Mouse (Mus musculus) heart, postnatal 14 days (tissue): Measurements from ENCODE around the gene Cyld. TPM values are rescaled to one million over a fixed set of nuclear protein-coding genes. Genes with fewer than 3 reads are reported as not detected.
"Not testable (repeated sequence)": the region's sequence is repeated elsewhere in the genome, so short reads cannot be mapped to it uniquely, and the experiment has no call there.

ENCODE experiments used
- DNase-seq, 2 experiments: peaks; one replicate each; pipeline ENCODE4 v3.0.0; 2021 to 2022
- intact Hi-C: fragments of 180-260 bp; cut with DNase I; formaldehyde crosslinking; loops from one replicate; pipeline ENCODE4 v1.15.1; 2025
- long read RNA-seq, 2 experiments: library from polyadenylated mRNA; stranded (forward); transcript quantifications; one replicate each; pipeline ENCODE4 v2.0.0; 2021
- total RNA-seq, 2 experiments: library from RNA; stranded (reverse); gene quantifications; 2 replicates each; pipeline ENCODE4 v1.2.3; 2021

Gene Cyld
- total RNA-seq: 10 to 100 TPM; 20.9 to 22.1 TPM
- long read RNA-seq, experiment 1, full-length matches to known transcripts: 7 of 21 reads
- long read RNA-seq, experiment 1, partial matches to known transcripts: 1 of 21 reads
- long read RNA-seq, experiment 1, other reads (novel, unspliced or antisense): 13 of 21 reads
- long read RNA-seq, experiment 2, full-length matches to known transcripts: 9 of 20 reads
- long read RNA-seq, experiment 2, partial matches to known transcripts: 2 of 20 reads
- long read RNA-seq, experiment 2, other reads (novel, unspliced or antisense): 9 of 20 reads

GRCm38 (mm10) chr8:88696721-88697641 is at the start of gene Cyld:
TSS of gene Cyld (plus strand) at chr8:88697028.
- intact Hi-C loops: loop anchor here (5.0 kb wide), 3 partner anchors 50 to 335 kb away; partner anchors contain the start of genes Brd7 and Nod2
- DNase-seq: peak; percentile 97 to 98

DNA sequence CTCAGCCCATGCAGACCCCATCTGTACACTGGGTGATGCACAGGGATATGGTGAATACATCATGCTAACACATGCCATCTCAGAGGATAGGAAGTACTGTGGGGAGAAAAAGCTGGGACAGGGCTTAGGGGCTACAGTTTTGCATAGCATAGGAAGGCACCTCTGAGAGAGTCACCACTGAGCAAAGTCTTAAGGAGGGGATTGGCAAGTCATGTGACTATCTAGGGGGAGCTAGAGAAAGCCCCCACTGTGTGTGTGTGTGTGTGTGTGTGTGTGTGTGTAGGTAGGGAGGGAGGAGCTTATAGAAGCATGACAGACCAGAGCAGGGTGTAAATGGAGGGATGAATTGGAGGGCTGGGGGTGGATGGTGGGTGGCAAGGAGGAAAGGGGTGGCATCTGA is 48.5 kb upstream of the Cyld start:
- no peak for DNase-seq
- intact Hi-C loops: loop anchor here (5.0 kb wide), 1 partner anchor 49 kb away; the partner anchor contains the start of gene Cyld

- intact Hi-C loops: no loop called here
- no peak for DNase-seq
Measured at GRCm38 (mm10) chr8:88650016-88650708, 46.7 kb upstream of the Cyld start.

GRCm38 (mm10) chr8:88651122-88651521 is 45.7 kb upstream of the Cyld start:
- peak in 1 of 2 experiments; percentile 10 for DNase-seq
- intact Hi-C loops: not testable (repeated sequence)

DNA sequence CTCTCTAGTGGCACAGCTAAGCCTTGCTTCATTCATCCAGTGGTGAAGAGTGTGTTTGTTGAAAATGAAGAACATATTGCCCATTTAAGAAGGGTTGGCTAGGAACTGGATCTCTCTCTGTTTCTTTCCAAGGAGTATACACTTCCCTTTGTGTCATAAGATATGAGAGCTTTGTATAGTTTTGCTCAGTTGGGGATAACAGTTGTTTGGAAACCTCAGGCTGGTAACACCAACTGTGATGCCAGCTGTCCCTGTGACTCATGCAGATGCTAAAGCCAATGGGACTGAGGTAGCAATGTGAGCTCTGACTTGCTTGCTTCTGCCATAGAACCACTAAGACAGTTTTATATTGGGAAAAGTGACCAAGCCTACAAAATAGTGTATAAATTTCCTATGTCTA is 41.5 kb upstream of the Cyld start:
- intact Hi-C loops: no loop called here

DNA sequence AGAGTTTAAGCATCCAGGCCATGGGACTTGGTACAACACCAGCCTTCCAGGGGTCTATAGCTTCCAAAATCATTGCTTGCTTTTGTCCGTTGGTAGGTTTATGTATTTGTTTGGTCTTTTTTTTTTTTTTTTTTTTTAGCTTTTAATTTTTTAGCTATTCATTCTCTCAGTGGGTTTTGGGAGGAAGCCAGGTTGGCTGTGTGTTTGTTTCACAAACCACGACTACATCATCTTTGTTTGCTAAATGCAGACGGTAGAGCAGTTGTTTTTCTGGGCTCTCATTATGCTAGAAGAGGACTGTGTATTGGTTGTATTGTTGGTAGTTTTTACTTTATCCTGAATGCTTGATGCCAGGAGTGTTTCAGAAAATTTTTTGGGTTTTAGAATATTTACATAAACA is 37.0 kb upstream of the Cyld start:
- no peak for DNase-seq
- intact Hi-C loops: no loop called here

More for the DNA sequence above, 41.5 kb upstream of the Cyld start:
- no peak for DNase-seq

DNA sequence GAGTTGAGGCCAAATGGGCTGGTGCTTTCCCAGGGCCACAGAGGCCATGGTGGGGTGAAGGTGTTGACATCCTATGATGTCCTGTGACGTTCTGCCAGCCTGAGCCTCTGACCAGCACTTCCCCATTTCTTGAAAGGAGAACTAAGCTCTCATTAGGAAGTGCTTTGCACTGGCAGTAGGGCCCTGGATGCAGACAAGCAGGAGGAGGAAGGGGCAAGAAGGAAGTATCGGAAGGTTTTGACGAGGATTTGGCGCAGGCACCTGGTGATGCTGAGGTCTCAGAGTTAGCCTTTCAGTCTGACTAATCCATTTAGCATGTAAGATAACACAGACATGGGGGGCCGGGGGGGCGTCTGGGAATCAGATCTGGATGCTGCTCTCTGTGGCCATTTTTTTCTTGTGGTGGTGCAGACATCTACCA is 34.4 kb upstream of the Cyld start:
- intact Hi-C loops: no loop called here
- DNase-seq: no peak

- intact Hi-C loops: no loop called here
- no peak for DNase-seq
Measured at GRCm38 (mm10) chr8:88664121-88664520, 32.7 kb upstream of the Cyld start.

DNA sequence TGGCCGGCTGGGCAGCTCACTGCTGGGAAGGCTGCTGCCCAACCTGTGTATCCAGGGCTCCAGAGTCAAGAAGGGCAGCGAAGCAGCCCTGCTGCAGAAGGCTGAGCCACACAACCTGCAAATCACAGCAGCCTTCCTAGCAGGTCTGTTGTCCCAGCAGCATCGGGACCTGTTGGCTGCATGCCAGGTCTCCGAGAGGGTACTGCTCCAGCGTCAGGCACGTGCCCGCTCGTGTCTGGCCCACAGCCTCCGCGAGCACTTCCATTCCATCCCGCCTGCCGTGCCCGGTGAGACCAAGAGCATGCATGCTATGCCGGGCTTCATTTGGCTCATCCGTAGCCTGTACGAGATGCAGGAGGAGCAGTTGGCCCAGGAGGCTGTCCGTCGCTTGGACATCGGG is 31.9 kb upstream of the Cyld start:
- DNase-seq: peak in 1 of 2 experiments; percentile 34
- intact Hi-C loops: no loop called here

DNA sequence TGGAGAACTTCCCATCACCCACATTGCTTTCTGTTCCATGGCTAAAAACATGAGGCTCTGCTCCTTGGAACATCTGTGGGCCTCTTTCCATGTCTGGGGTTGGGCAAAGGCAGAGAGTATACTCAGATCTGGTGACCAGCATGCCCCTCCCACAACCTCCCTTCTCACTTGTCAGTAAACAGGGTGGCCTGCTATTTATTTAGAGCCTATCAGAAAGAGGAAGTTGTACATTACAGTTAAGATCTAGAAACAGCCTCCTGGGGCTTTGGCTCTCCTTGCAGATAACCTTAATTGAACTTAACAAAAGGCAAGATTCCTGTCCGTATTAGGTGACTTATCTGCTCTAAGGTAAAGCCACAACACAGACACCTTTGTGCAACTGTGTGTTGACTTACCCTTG is 30.4 kb upstream of the Cyld start:
- intact Hi-C loops: no loop called here
- DNase-seq: no peak

- intact Hi-C loops: no loop called here
- no peak for DNase-seq
Measured at GRCm38 (mm10) chr8:88668400-88669086, 28.3 kb upstream of the Cyld start.

- intact Hi-C loops: no loop called here
- DNase-seq: no peak
Measured at GRCm38 (mm10) chr8:88670782-88671181, 26.0 kb upstream of the Cyld start.

DNA sequence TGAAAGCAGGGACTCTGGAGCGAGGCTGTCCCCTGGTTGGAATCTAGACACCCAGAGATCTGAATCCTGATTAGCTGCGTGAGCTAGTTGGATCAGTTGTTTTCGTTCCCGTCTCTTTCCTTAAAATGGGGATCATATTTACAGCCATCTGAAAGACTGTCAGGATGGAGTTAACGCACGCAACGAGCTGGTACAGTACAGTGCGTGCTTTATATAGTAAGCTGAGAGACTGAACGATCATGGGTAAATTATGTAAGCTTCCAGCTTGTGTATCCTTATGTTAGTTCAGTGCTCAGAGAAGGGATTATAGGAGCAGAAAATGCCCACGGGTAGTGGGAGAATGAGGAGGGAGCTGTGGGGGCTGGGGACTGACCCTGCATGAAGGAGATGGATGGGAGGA is 25.3 kb upstream of the Cyld start:
- intact Hi-C loops: no loop called here
- DNase-seq: no peak

DNA sequence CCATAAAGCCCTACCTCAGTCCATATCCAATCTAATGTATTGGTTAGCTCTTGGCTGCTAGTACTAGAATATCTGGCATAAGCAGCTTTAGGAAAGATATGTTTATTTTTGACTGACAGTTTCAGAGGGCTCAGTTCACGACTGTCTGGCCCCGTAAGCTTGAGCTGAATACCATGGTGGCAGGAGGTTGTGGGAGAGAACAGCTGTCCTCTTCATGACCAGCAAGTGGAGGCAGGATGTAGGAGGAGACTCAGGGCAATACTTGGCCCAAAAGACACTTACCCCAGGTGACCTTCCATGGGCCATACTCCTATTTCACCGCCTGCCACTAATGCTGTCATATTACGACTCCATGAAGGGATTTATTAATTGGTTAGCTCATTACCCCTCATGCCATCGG is 23.0 kb upstream of the Cyld start:
- DNase-seq: no peak
- intact Hi-C loops: no loop called here

- no peak for DNase-seq
- intact Hi-C loops: no loop called here
Measured at GRCm38 (mm10) chr8:88675372-88676165, 21.3 kb upstream of the Cyld start.

DNA sequence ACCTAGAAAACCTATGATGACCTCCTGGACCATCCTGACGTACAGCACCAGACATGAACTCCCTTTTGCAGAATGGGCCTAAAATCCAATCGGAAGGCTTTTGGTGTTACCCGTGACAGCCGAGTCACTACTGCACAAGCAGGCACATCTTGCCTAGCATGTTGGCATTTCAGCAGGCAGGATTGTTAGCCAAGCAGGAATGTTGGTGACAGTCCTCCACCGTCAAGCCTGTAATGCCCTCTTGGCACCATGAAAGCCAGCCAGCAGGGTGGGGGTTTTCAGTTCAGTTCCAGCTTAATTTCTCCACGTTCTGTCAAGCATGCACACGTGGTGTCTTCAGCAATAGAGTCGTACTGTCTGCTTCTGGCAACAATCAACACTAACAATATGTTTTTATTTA is 19.8 kb upstream of the Cyld start:
- intact Hi-C loops: no loop called here
- no peak for DNase-seq

GRCm38 (mm10) chr8:88680566-88680965 is 16.3 kb upstream of the Cyld start:
- no peak for DNase-seq
- intact Hi-C loops: no loop called here

- no peak for DNase-seq
- intact Hi-C loops: no loop called here
Measured at GRCm38 (mm10) chr8:88681046-88681445, 15.8 kb upstream of the Cyld start.

DNA sequence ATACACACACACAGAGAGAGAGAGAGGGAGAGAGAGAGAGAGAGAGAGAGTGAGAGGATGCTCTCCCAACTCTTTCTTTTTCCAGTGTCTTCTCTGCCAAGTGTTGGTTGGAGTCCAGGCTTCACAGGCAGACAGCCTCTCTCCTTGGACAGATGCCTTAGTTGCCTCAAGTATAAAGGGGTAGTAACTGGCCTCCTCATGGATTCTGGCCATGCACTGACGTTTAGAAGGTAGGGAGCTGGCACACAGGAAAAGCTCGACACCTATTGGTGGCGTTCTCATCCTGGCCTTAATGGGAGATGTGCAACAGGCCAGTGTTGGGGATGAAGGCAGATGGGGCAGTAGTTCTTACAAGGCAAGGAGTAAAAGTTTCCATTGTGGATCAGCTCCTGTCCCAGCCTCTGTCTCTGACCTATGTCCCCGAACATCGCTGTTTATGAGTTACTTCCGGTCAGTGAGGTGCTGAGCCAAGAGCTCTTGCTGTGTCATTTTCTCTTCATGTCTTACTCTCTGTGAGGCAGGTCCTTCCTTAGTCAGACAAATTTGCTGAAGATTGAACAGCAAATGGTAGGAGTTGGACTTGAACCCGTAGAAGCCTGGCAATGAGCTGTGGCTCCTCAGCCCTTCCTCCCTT is 13.1 kb upstream of the Cyld start:
- peak in 1 of 2 experiments; percentile 23 for DNase-seq
- intact Hi-C loops: no loop called here
